Mouse (Mus musculus) liver, embryonic 12.5 days (tissue): ENCODE measurements around the gene Plxna4. TPM values are rescaled to one million over a fixed set of nuclear protein-coding genes. Genes with fewer than 3 reads are reported as not detected.

ENCODE experiments used
- ATAC-seq: fragments of 200-750 bp; cut with Nextera tagmentation; 2 replicates; pipeline ENCODE4 v1.8.0; 2017; ENCODE audit warnings: moderate number of reproducible peaks, mild to moderate bottlenecking, moderate library complexity
- H3K27ac ChIP-seq: fragments of 300-500 bp; sonication (generic); 2 replicates; pipeline ENCODE4 v1.5.1; 2016; ENCODE audit warnings: mild to moderate bottlenecking
- H3K27me3 ChIP-seq: fragments of 300-500 bp; sonication (generic); replicated peaks from 2 replicates; pipeline ENCODE4 v1.6.1; 2016; ENCODE audit warnings: mild to moderate bottlenecking, moderate library complexity
- H3K36me3 ChIP-seq: fragments of 300-500 bp; sonication (generic); 2 replicates; pipeline ENCODE4 v1.6.1; 2016; ENCODE audit warnings: mild to moderate bottlenecking, moderate library complexity
- H3K4me1 ChIP-seq: fragments of 300-500 bp; sonication (generic); 2 replicates; pipeline ENCODE4 v1.6.1; 2016
- H3K4me2 ChIP-seq: fragments of 300-500 bp; sonication (generic); 2 replicates; pipeline ENCODE4 v1.6.1; 2016; ENCODE audit warnings: mild to moderate bottlenecking, moderate library complexity
- H3K4me3 ChIP-seq: fragments of 300-500 bp; sonication (generic); 2 replicates; pipeline ENCODE4 v1.5.1; 2016; ENCODE audit warnings: mild to moderate bottlenecking, moderate library complexity
- H3K9ac ChIP-seq: fragments of 300-500 bp; sonication (generic); 2 replicates; pipeline ENCODE4 v1.6.1; 2016; ENCODE audit warnings: mild to moderate bottlenecking, moderate library complexity
- H3K9me3 ChIP-seq: fragments of 300-500 bp; sonication (generic); replicated peaks from 2 replicates; pipeline ENCODE4 v1.6.1; 2016; ENCODE audit warnings: mild to moderate bottlenecking, moderate library complexity
- WGBS: fragments of 180-500 bp; shearing (Covaris S2); methylation state at CpG from one replicate; pipeline ENCODE4 v1.1.7; 2016; ENCODE audit not compliant: insufficient replicate concordance; 5-methylcytosine and 5-hydroxymethylcytosine counted together
- polyA plus RNA-seq: library from polyadenylated mRNA; unstranded; fragments of >200 nt; fragmentation: Nextera tagmentation; extraction: Ambion mirVana; gene quantifications from 2 replicates; pipeline ENCODE4 v1.2.1, GENCODE M21; 2016

Gene Plxna4
- polyA plus RNA-seq, 1 experiment from 2014 or later: 0.79 TPM

DNA sequence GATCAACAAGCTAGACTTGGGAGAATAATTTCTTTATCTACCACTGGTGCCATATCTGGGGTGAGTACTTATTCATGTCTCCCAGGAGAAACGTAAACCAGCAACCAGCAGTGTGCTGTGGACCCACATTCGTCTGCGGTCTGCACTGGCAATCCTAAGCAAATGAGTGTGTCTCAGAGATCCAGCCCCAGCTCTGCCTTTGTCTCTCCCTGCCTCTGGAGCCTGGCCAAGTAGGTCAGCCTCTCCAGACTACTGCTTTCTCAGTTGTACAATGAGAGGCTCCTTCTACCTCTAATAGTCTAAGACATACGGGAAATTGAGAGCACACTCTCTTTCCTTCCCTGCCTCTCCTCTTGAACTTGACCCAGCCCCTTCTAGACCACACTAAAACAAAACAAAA is 316.5 kb downstream of the Plxna4 start:
- no peaks in the 10 kb centered on the region for H3K4me1 ChIP-seq
- no peak overlapping the region for H3K4me2 ChIP-seq
- ATAC-seq: no peak
- WGBS: 73% methylated on average over 4 of the region's 4 CpGs
- no peaks in the 10 kb centered on the region for H3K27me3 ChIP-seq
- H3K9ac ChIP-seq: no peak overlapping the region
- no peak overlapping the region for H3K27ac ChIP-seq
- no peak overlapping the region for H3K4me3 ChIP-seq
- no peaks in the 10 kb centered on the region for H3K36me3 ChIP-seq
- H3K9me3 ChIP-seq: no peaks in the 10 kb centered on the region

DNA sequence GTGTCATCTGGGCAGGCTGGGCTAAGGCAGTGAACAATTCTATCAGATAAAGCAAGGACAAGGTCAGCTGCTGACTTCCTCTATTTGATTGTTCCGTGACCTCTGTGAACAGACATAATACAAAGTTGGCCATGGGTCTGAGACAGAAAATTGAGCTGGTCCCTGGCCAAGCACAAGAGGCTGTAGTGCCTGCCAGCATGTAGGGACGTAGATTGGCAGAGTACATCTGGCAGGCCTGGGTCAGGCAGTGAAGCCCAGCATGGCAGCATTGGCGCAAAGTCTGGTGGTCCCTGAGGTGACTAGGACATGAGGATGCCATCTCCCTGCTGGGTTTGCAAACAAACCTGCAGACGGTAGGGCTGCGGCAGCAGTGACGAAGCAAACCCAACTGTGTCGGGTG is 321.9 kb downstream of the Plxna4 start:
- Histone ChIP-seq H3K9ac (no peak overlapping the region), H3K36me3 (no peaks in the 10 kb centered on the region), H3K27me3 (no peaks in the 10 kb centered on the region), H3K27ac (no peak overlapping the region), H3K4me1 (no peaks in the 10 kb centered on the region), H3K9me3 (no peaks in the 10 kb centered on the region), H3K4me3 (no peak overlapping the region), H3K4me2 (no peak overlapping the region)
- 69% methylated on average over 7 of the region's 7 CpGs for WGBS
- no peak for ATAC-seq

- no peak overlapping the region for H3K27ac ChIP-seq
- no peak overlapping the region for H3K9ac ChIP-seq
- H3K4me2 ChIP-seq: no peak overlapping the region
- ATAC-seq: no peak
- H3K4me1 ChIP-seq: no peaks in the 10 kb centered on the region
- H3K4me3 ChIP-seq: no peak overlapping the region
- 40% methylated on average over 3 of the region's 3 CpGs for WGBS
- no peaks in the 10 kb centered on the region for H3K9me3 ChIP-seq
- H3K27me3 ChIP-seq: no peaks in the 10 kb centered on the region
- no peaks in the 10 kb centered on the region for H3K36me3 ChIP-seq
Measured at GRCm38 (mm10) chr6:32261339-32261738, 326.7 kb downstream of the Plxna4 start.

DNA sequence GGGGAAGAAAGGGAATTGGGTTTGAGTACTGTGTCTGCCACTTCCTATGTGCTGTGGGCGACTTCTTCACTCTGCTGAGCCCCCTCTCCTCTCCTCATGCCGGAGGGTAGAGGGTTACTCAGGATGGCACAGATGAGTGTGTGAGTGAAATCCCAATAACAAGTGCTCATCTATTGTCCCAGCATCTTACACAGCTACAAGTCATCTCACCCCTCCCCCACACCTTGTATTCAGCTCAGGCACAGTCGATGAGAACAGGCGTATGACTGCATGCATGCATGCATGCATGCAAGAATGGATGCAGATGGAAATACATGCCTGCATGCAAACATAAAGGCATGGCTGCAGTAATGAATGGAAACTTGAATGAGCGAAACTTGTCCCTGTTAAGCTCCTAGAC is 327.7 kb downstream of the Plxna4 start:
- WGBS: 66% methylated on average over 5 of the region's 5 CpGs
- H3K9me3 ChIP-seq: no peaks in the 10 kb centered on the region
- H3K9ac ChIP-seq: no peak overlapping the region
- ATAC-seq: no peak
- H3K4me2 ChIP-seq: no peak overlapping the region
- no peaks in the 10 kb centered on the region for H3K4me1 ChIP-seq
- H3K4me3 ChIP-seq: no peak overlapping the region
- no peaks in the 10 kb centered on the region for H3K36me3 ChIP-seq
- no peaks in the 10 kb centered on the region for H3K27me3 ChIP-seq
- H3K27ac ChIP-seq: no peak overlapping the region

DNA sequence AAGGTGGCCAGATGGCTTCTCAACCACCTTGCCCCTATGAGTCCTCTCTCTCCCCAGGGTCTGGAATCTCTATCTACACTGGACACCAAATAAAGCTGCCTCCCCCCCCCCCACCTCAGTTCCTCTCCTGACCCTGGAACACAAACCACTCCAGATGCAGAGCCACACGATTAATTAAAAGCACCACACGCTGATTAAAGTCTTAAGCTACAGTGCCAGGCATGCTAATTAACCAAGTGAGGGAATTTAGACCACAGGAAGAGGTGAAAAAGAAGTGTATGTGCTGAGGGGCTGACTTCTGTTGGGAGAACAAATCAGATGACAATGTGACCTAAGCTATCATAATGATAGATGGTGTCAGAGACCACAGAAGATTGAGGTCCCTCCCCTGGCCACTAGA is 332.8 kb downstream of the Plxna4 start:
- Histone ChIP-seq H3K27ac (no peak overlapping the region), H3K27me3 (no peaks in the 10 kb centered on the region), H3K9me3 (no peaks in the 10 kb centered on the region), H3K36me3 (no peaks in the 10 kb centered on the region), H3K4me3 (no peak overlapping the region), H3K9ac (no peak overlapping the region), H3K4me2 (no peak overlapping the region), H3K4me1 (no peaks in the 10 kb centered on the region)
- 44% methylated on average over 2 of the region's 2 CpGs for WGBS
- ATAC-seq: no peak

DNA sequence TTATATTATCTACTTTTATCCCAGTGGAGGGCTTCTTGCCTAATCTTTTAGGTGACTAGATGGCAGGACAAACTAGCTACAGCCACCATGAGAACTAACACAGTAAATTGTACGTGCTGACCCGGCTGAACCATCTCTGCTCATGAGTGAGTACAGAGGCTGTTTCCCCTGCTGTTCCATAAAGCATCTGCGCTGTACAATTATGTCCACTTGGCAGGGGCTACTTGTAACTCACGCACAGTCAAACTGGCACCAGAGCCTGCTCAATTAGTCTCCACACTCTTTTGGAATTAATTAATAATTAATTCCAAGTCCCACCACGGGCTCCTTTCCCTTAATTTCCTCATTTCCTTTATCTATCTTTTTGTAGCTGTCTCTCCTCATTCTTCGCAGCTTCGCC is 335.8 kb downstream of the Plxna4 start:
- 75% methylated on average over 7 of the region's 7 CpGs for WGBS
- Histone ChIP-seq H3K36me3 (no peaks in the 10 kb centered on the region), H3K4me1 (no peaks in the 10 kb centered on the region), H3K27me3 (no peaks in the 10 kb centered on the region), H3K4me2 (no peak overlapping the region), H3K9me3 (no peaks in the 10 kb centered on the region), H3K27ac (no peak overlapping the region), H3K4me3 (no peak overlapping the region), H3K9ac (no peak overlapping the region)
- ATAC-seq: no peak

DNA sequence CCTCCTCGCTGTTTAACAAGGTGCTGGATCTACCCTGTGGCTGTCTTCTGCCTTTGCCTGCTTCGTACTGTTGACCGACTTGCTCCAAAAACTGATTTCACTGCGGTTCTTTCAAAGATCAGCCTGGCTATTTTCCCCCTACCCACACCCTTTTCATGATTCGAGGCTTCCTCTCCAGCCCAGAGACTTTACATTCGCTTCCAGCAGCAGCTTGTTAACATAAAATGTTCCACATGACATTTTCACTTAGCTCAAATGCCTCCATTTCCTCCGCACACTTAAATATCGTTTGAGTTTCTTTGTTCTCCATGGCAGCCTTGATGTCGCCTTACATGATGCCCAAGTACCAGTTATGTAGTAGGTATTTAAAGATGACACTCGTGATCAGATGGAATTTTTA is 336.3 kb downstream of the Plxna4 start:
- Histone ChIP-seq H3K4me1 (no peaks in the 10 kb centered on the region), H3K4me3 (no peak overlapping the region), H3K4me2 (no peak overlapping the region), H3K27ac (no peak overlapping the region), H3K36me3 (no peaks in the 10 kb centered on the region), H3K9me3 (no peaks in the 10 kb centered on the region), H3K27me3 (no peaks in the 10 kb centered on the region), H3K9ac (no peak overlapping the region)
- WGBS: 66% methylated on average over 10 of the region's 10 CpGs
- no peak for ATAC-seq

- WGBS: 66% methylated on average over 6 of the region's 6 CpGs
- no peak for ATAC-seq
- Histone ChIP-seq H3K27me3 (no peaks in the 10 kb centered on the region), H3K27ac (no peak overlapping the region), H3K4me3 (no peak overlapping the region), H3K9me3 (no peaks in the 10 kb centered on the region), H3K4me1 (no peaks in the 10 kb centered on the region), H3K36me3 (no peaks in the 10 kb centered on the region), H3K4me2 (no peak overlapping the region), H3K9ac (no peak overlapping the region)
Measured at GRCm38 (mm10) chr6:32246036-32246435, 342.0 kb downstream of the Plxna4 start.

DNA sequence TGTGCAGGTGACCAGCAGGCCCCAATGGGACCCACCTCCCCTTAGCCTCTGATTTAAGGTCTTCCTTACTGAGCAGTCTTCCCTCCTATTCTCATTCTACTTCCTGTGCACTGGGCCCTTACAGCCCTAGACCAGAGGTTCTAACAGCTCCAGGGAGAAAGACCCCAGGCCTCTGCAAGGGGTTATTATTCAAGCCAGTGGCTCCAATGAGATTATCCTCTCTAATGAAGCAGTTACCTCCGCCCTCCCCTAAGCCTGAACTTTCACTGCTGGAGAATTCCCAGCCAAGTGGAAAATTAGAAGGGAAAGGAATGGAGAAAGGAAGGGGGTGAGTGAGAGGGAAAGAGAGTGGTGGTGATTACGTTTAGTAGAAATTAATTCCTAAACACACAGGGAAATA is 345.0 kb downstream of the Plxna4 start:
- Histone ChIP-seq H3K9me3 (no peaks in the 10 kb centered on the region), H3K27me3 (no peaks in the 10 kb centered on the region), H3K4me2 (no peak overlapping the region), H3K4me1 (no peaks in the 10 kb centered on the region), H3K36me3 (no peaks in the 10 kb centered on the region), H3K27ac (no peak overlapping the region), H3K4me3 (no peak overlapping the region), H3K9ac (no peak overlapping the region)
- WGBS: 57% methylated on average over 2 of the region's 2 CpGs
- no peak for ATAC-seq

DNA sequence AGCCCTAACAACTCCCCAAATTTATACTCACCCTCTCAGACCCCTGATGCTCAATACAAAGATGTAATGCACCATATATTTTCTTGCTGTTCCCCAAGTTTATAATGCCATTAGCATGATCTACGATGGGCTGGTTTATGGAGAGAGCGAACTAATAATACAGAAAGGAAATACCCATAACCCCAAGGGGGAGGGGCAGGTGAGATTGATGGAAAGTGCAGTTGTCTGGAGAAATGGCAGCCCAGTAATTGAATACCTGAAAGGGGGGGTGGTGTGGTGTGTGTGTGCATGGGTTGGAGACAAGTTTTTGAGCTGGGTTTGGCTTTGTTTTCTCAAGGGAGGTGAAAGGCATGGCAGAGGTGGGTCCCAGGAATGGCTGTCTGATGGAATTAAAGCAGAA is 356.6 kb downstream of the Plxna4 start:
- Histone ChIP-seq H3K4me2 (no peak overlapping the region), H3K27me3 (no peaks in the 10 kb centered on the region), H3K27ac (no peak overlapping the region), H3K36me3 (no peaks in the 10 kb centered on the region), H3K9ac (no peak overlapping the region), H3K4me1 (no peaks in the 10 kb centered on the region), H3K4me3 (no peak overlapping the region), H3K9me3 (no peaks in the 10 kb centered on the region)
- WGBS: 78% methylated on average over 2 of the region's 2 CpGs
- ATAC-seq: no peak

DNA sequence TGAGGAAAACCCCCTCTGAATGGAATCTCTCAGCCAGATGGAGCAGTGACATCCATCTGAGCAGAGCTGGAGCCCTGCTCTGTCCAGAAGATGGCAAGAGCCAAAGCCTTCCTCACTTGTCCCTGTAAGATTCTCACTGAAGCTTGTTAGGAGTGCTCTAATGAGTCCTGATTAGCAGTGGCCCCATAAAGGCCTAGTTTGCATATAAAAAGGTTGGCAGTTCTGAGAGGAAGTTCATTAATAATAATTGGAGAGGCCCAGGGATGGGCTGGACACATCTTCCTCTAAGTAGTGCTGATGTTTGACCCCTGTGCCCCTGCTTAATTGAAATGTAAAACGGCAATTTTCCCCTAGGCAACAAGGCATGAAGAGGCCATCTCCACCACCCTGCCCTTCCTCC is 361.4 kb downstream of the Plxna4 start:
- H3K27me3 ChIP-seq: no peaks in the 10 kb centered on the region
- no peaks in the 10 kb centered on the region for H3K9me3 ChIP-seq
- no peaks in the 10 kb centered on the region for H3K4me1 ChIP-seq
- H3K4me3 ChIP-seq: no peak overlapping the region
- no peak for ATAC-seq
- no peak overlapping the region for H3K4me2 ChIP-seq
- H3K9ac ChIP-seq: no peak overlapping the region
- WGBS: 56% methylated on average over 1 of the region's 1 CpGs
- H3K27ac ChIP-seq: no peak overlapping the region
- no peaks in the 10 kb centered on the region for H3K36me3 ChIP-seq

DNA sequence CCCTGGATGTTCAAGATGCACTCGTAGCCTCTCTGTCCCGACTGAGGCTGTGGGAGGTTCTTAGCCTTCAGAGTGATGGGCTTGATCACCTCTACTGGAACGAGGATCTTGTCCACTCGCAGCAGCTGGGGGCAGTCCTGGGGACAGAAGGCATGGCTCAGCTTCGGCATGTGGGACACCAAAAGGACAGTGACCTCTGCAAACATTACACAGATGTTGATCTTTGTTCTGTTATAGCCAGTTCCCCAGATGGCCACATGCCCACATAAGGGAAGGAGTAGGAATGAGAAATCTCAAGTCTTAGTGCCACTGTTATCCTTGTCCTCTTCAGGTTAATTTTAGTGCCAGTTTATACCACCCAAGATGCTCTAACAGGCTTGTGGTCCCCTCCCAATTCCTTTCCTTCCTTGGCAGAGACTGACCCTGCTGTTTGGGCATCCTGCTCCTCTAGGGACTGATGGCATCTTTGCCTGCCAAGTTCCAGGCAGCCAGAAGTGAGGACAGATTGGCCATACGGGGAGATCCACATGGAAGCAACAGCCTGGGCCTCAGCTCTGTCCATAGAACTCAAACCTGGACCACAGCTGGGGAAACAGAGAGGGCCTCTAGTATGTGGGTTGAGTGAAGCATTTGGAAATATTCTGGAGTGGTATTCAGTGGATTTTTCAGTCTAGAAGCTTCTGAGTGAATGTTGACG is 363.8 kb downstream of the Plxna4 start:
- no peaks in the 10 kb centered on the region for H3K36me3 ChIP-seq
- H3K4me1 ChIP-seq: no peaks in the 10 kb centered on the region
- H3K9me3 ChIP-seq: no peaks in the 10 kb centered on the region
- H3K9ac ChIP-seq: no peak overlapping the region
- no peak overlapping the region for H3K27ac ChIP-seq
- H3K4me2 ChIP-seq: no peak overlapping the region
- H3K4me3 ChIP-seq: no peak overlapping the region
- 59% methylated on average over 7 of the region's 7 CpGs for WGBS
- ATAC-seq: no peak
- H3K27me3 ChIP-seq: no peaks in the 10 kb centered on the region

DNA sequence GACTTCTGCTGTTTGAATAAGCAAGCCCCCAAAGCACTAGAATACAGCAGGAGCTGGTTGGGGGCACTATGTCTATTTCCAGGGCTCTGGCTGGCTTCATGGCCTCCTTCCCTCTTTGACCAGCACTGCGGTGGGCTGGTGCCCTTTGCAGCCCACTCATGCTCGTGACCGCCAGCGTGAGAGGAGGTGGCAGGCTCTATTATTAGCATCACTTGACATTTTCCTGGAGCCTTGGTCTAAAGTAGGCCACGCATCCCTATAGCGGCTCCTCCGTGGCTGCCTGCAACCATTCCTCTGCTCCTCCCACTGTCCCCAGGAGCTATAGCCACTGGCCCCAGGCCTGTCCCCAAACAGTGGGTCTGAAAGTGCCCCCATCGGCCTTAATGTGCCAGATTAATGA is 367.2 kb downstream of the Plxna4 start:
- no peak overlapping the region for H3K27ac ChIP-seq
- no peaks in the 10 kb centered on the region for H3K4me1 ChIP-seq
- WGBS: 70% methylated on average over 8 of the region's 8 CpGs
- ATAC-seq: no peak
- H3K4me3 ChIP-seq: no peak overlapping the region
- no peaks in the 10 kb centered on the region for H3K36me3 ChIP-seq
- no peaks in the 10 kb centered on the region for H3K9me3 ChIP-seq
- no peak overlapping the region for H3K9ac ChIP-seq
- no peaks in the 10 kb centered on the region for H3K27me3 ChIP-seq
- H3K4me2 ChIP-seq: no peak overlapping the region
